Mouse (Mus musculus): ENCODE measurements around the gene Pak4. TPM values are rescaled to one million over a fixed set of nuclear protein-coding genes. Genes with fewer than 3 reads are reported as not detected.
"Not testable (repeated sequence)": the region's sequence is repeated elsewhere in the genome, so short reads cannot be mapped to it uniquely, and the experiment has no call there.

Pak4 gene
- 1 to 10 TPM; 8.4 to 9.0 (median 8.5) TPM for total RNA-seq (2022)

DNA sequence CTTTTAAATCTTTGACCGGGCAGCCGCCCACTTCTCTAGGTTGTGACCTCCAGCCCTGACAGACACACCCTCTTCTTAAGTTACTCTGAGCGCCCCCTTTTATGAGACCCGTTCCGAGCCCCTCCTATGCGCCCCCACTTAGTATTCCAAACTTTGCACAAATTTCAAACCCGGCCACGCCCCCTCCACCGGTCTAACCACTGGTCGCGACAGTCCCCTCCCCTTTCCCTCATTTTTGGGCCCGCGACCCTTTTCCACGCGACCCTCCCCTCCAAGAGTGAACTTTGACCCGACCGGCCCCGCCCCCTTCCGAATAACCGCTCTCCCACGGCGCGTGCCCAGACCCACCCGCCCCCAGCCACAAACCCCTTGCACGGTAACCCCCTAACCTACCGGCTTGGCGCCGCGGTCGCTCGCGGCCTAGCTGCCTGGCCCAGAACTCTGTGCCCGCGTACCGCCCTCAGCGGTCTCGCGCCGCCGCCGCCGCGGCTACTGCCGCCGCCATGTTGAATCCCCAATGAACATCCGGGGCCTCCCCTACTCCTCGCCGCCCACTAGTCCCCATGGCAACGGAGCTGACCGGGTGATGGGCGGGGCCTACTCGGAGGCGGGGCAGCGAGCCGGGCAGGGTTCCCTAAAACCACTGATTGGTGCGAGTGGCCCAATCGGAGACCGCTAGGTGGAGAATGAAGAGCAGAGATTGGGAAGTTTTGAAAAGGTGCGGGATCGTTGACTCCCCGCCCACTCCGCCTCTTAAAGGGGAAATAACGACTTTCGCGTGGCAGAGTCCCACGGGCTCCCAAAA lies at the start of gene Pak4, which contains the start of gene Samd4b:
Gene Pak4 (minus strand): TSS at position 544 of the 805 bp plus-strand sequence.
Gene Samd4b (minus strand): TSS at position 503 of the 805 bp plus-strand sequence.
- DNase-seq (ENCODE audit: low spot score in 2 of 2) = peak; percentile 97 to 98

DNA sequence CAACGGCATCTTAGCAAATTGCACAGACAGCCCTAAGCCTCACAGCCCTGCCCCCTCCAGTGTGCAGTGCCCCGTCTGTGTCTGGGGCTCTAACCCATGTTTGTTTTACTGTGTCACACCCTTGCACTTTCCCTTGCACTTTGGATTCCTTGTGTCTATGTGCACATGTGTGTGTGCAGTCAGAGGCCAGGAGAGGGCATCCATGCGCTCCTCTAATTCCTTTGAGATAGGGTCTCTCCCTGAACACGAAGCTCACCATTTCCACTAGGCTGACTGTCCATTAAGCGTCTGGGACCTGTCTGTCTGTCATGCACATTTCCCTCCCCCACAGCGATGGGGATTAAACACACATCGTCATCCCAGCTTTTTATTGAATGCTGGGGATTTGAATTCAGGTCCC lies 49.0 kb upstream of the Pak4 start:
- DNase-seq (ENCODE audit: low spot score in 2 of 2) = no peak

DNA sequence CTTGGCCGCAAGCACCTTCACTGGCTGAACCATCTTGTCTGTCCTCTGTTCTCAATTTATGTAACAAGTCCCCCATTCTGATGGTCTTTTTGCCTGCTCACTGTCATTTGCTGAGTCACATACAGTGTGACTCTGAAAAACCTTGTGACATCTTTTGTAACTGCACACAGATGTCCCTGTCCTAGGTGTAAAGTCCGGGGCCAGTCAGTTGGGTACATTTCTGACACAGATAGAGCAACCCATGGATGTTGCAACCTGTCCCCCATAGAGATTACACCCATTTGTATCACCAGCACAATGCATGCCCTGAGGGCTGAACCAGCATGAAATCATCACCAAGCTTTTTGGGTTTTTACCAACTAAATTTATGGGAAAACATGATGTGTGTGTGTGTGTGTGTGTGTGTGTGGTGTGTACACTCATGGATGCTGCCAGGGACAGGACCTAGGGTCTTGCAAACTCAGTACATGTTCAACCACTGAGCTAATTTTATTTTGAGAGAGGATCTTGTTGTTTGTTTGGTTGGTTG lies 48.0 kb upstream of the Pak4 start:
- no peak for DNase-seq (ENCODE audit: low spot score in 2 of 2)

DNA sequence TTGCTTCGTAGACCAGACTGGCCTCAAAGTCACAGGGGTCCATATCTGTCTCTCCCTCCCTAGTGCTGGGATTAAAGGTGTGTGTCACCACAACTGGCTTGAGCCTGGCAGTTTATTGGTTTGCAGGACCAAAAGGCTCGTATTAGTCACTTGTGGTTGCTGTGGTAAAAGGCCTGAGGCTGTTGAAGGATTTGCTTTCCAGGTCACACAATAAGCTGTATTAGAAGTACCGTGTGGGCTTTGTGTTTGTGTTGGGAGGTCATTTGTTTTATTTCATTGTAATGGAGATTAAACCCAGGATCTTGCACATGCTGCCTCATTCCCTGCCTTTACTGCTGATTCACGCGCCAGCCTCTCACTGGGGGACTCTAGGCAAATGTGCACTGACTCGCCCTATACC lies 47.4 kb upstream of the Pak4 start:
- DNase-seq (ENCODE audit: low spot score in 2 of 2) = no peak

DNA sequence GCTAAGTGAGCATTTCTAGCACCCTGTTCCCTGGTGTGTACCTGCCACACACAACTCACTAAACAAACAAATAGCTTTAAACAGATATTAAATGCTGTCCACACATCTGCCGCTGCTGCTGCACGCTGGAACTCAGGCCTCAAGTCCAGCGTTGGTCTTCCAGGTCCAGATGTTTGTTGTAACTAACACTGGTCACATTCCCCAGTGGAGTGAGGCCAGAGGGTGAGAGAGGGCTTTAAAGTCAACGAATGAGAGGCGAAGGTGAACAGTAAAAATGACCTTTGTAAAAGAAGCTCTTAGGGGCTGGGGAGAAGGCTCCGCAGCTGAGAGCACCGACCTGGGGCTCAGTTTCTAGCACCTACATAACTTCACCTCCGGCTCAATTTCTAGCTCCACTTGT lies 43.6 kb upstream of the Pak4 start:
- DNase-seq (ENCODE audit: low spot score in 2 of 2) = no peak

DNA sequence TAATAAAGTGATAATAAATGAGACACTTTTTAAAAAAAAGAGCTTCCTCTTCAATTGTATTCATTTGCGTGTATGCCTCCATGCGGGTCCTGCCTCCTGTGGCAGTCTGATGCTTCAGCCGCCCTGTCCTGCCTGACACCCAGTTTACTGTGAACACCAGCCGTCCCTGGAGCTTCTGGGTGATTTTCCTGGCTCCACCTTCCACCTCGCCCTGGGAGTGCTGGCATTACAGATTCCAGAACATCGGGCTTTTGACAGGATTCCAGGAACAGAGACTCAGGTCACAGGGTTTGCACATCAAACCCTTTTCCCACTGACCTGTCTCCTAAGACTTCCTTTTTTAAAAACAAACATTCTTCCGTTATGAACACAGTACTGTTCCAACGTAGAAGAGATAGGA lies 39.5 kb upstream of the Pak4 start:
- no peak for DNase-seq (ENCODE audit: low spot score in 2 of 2)

DNA sequence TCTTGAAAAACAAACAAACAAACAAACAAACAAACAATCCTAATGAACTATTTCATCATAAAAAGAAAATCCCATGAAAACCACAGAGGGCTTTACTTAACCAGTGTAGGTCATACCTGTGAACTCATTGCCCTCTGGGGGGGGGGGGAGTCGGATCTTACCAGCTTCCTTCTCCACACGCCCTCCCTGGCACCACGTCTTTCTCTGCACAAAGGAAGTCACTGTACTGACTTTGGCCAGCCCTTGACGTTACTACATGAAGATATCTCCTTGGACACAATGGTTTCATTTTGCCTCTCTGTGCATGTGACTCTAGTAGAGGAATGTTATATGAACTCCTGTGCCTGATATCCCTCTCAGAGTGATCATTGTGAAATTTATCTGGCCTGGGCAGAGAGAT lies 36.1 kb upstream of the Pak4 start:
- no peak for DNase-seq (ENCODE audit: low spot score in 2 of 2)

DNA sequence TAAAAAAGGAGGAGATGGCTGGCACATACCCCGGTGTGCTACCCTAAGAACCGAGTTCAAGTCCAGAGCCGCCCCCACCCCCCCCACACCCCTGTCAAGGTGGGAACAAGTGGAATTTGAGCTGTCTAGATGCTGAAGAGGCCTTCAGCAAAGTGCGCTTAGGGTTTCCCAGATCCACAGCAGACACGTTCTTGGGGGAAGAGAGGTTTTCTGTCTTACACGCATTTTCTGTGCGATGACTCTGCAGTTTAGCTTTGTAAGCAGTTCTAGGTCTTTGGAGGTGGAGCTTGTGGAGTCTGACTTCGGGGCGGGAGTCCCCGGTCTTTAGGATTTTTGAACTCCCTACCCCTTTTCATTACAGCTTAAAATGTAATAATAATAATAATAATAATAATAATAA lies 33.1 kb upstream of the Pak4 start, which contains the start of gene Acp7:
Gene Acp7 (minus strand): TSS at position 260 of the 400 bp plus-strand sequence.
- DNase-seq (ENCODE audit: low spot score in 2 of 2) = no peak

DNA sequence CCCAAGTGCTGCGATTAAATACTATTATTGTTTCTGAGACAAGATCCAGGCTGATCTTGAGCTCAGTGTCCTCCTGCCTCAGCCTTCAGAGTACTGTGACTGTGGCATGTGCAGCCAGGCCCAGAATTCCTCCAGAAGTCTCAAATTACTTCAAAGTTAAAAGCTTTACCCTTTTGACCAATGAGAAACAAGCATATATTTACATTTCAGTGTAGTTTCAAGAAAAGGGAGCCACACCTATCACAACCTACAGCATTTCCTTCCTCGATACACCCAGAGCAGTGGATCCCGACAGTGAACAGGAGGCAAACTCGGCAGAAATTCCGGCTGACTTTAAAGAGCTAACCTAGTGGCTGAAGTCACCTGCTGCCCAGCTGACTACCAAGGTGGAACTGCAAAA lies 26.8 kb upstream of the Pak4 start:
- no peak for DNase-seq (ENCODE audit: low spot score in 2 of 2)

DNA sequence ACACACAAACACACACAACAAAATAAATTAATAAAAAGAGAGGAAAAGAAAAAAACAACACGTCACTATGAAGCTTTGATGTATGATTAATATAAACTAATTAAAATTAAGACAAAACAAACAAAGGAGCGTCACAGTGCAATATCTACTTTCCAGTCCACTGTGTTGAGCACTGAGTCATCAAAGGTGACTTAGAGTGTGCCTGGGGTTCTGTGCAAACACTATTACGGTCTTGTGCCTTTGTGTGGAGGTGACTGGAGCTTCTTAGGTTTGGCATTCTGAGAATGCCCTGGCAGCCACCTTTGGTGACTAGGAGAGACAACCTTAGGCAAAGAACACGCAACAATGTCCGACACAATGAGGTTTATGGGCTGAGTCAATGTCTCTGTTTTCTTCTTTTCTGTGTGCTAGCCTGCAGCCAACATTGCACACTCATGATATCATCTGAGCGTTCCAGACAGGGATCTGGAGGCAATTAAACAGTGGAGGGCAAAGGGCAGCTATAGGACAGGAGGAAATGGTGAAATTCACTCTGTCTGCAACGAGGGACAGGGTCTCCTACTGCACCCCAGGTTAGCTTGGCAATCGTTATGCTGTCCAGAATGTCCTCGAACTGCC lies 21.2 kb upstream of the Pak4 start:
- no peak for DNase-seq (ENCODE audit: low spot score in 2 of 2)

DNA sequence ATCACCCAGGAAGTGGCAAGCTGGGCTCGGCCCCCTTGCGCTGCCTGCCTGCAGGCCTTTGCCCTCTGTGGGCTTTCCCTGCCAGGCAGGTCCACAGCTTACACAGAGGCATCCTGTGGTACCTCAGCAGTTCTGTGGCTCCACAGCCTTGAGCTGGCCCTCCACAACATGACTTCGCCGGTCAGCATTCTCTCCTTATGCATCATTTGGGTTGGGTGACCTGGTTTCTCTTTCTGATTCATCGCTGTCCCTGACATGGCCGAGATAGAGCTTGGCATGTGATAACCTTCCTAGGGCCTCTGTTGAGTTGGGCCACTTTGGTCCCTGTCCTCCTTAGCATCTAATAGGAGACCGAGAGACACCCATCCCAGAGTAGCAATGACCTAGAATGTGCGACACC lies 8.0 kb upstream of the Pak4 start:
- DNase-seq (ENCODE audit: low spot score in 2 of 2) = no peak

DNA sequence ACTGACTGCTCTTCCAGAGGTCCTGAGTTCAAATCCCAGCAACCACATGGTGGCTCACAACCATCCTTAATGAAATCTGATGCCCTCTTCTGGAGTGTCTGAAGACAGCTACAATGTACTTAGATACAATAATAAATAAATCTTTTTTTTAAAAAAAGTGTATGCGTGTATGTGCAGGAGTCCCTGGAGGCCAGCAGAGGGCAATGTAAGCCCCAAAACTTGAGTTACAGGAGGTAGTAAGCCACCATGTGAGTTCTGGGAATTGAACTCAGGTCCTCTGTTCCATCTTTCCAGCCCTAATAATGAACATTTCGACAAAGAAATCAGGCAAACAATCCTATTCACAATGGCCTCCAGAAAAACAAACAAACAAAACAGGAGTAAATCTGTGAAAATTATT lies 5.8 kb upstream of the Pak4 start:
- not testable (repeated sequence) for DNase-seq (ENCODE audit: low spot score in 2 of 2)

DNA sequence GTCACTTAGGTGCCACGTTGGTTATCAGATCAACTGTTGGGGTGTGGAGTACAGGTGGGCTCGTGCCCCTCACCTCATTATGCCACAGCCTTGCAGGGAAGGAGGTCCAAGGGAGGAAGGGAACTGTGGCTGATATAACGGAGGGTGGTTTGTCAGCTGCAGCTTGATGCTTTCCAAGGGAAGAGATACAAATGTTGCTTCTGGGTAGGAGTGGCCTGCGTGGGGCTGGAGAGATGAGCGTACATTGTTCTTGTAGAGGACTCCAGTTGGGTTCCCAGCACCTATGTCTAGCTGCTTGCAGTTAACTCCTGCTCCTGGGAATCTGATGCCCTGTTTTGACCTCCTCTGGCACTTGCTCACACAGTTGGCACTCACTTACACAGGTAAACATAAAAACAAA lies 5.2 kb upstream of the Pak4 start:
- no peak for DNase-seq (ENCODE audit: low spot score in 2 of 2)

DNA sequence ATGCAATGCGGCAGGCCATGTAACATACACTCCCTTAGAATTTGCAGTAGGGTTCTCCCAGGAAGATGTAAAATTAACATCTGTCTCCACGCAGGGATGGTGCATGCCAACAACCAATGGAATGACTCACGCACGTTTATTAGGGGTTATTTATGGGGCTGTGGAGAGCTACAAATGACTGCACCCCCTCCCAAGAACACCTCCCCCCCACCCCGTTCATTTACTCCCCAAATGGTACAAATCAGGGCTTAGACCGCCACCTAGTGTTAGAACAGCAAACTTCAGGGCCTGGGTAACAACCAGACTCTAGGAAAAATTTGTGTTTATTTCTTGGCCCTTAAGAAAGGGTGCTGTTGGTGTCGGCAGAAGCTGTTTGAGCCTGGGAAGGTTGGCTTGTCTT lies 3.7 kb upstream of the Pak4 start:
- no peak for DNase-seq (ENCODE audit: low spot score in 2 of 2)

DNA sequence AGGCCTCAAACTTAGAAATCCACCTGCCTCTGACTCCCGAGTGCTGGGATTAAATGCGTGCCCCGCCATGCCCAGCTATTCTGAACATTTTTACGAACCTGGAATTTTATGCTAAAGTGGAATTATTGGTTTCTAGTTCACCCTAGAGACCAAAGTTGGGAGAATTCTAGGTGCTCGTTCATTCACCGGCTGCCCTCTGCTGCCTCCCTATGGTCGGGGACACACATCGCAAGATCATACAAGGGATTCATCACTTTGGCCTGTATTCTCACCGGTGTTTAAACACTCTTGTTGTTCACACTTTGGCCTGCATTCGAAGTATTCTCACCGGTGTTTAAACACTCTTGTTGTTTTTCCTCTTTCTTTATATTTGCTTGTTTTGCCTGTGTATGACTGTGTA lies 3.0 kb upstream of the Pak4 start:
- DNase-seq (ENCODE audit: low spot score in 2 of 2) = no peak

DNA sequence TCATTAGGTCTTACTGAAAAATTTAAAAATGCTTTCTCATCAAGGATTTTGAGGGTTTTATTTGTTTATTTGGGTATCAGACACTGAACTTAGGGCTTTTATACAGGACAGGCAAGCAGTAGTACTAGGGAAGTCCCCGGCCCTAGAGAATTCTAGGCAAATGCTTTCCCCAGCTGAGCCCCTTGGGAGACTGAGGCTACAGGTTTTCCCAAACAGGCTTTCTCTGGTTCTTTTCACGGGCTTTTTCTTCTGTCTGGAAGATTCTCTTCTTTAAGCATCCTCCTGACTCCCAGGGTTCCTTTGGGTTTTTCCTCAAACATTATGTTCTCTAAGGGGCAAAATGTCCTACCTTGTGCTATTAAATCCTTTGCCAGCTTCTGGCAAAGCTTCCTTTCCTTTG lies 966 bp upstream of the Pak4 start:
- DNase-seq (ENCODE audit: low spot score in 2 of 2) = no peak

DNA sequence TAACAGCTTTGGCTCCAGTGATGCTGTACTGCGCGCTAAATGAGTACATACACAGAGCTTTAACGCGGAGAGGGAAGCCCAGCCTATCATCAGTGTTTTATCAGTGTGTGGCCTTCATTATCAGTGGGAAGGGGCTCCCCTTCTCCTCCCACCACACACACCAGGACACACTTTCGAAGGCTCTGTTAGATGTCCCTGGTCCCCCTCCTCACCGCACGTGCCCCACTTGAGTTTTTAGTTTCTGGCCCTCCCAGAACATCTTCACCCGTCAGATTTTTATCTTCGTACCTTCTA lies 761 bp downstream of the Pak4 start:
- DNase-seq (ENCODE audit: low spot score in 2 of 2) = no peak

DNA sequence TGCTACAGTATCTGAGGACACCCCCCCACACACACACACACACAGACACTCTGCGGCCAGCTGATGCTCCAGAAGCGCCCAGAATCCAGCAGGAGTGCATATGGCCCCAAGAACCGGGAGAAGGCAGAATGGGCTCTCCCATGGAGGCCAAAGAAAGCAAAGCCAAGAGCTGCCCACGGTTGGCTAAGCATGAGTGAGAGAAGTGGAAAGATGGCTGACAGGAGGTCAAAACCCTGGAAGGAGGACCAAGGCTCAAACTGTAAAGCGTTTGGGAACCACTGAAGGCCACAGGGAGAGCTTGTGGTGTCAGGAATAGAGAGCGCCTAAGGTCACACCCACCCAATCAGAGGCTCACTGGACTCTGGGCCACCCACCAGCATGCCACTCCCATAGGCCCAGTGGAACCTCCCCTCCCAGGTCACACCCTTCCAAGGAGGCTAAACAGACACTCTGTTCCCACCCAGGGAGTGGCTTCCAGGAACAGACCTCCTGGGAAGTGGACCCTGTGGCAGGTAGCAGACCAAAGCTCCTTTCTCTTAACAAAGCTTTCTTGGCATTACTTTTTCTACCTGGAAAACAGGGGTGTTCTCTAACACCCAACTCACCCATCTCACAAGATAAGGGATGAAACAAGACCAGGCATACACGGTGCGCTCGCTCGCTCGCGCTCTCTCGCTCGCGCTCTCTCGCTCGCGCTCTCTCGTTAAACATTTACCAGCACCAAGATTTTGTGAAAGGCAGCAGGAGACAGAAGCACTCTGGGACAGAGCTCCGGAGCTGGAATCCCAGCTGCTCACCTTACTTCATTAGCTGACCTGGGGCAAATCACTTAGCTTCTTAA lies 1.3 kb downstream of the Pak4 start:
- DNase-seq (ENCODE audit: low spot score in 2 of 2) = no peak

DNA sequence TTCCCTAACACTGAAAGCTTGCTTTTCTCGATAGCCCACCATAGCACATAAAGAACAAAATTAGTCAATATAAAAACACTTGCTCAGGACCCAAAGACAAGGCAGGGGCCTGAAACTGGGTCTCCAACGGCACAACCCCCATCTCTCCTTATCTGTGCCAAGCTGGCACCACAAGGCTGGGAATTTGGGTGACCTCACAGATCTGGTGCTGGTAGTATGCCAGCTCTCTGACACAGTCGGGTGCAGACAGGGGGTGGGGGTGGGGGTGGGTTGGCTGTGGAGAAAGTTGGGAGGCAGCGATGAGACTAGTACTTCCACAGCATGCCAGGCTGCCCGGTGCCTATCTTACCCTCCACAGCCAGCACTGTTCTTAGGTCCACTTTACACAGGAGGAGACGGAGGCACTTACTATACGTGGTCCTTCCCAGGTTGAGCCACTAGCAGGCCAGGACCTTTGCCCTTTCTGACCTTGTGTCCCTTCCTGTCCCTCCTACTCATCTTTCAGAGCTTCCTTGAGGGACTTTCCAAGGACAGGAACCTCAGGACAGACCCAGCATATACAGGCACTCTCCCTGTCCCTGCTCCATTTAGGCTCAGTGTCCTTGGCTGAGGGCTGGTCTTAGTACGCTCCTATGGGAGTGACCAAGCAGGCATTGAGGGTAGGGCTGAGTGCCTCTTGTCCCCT lies 2.1 kb downstream of the Pak4 start:
- DNase-seq (ENCODE audit: low spot score in 2 of 2) = no peak

DNA sequence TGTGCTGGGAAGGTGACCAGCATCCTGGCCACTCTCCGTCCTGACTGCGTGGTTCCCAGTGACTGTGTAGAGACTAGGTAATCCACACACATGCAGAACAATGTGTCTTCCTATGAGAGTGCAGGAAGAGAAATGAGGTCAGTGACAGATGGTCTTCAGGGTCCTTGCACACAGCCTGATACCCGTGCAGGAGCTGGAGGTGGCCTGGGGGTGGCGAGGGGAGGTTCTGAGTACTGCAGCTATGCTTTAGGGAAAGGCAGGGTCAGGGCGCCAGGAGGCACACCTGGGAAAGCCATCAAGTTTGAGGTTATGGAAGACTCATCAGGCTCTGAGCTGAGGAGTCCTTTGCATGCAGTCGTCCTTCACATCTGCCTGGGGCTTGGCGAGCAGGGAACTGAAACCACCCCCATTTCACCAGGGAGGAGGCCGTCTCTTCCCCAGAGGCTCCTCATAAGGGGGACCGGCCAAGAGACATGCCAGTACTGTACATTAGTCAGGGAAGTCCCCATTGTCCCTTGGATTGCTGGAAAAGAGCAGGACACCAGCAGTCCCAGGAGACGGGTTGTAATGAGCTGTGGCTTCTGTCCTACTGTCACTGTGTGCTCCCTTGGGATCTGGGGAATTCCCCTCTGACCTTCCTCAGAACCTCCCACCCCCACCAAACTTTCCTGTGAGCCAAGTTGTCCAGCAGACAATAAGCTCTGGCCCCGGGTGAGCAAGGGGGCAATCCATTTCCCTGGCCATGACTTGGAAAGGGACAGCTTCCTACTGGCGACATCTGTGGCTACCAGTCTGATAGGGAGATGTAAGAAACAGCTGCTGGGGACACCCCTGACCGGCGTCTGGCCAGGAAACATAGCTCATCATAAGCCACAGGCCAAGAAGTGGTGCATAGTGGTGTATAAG lies 4.5 kb downstream of the Pak4 start:
- DNase-seq (ENCODE audit: low spot score in 2 of 2) = no peak
